Mouse (Mus musculus) inflammation-experienced regulatory T-cells, adult 6 months (primary cell): ENCODE data around the gene Pramel7. TPM values are rescaled to one million over a fixed set of nuclear protein-coding genes. Genes with fewer than 3 reads are reported as not detected.
"Not testable (repeated sequence)": the region's sequence is repeated elsewhere in the genome, so short reads cannot be mapped to it uniquely, and the experiment has no call there.

Source experiments
- ATAC-seq: one replicate; pipeline ENCODE4 v1.8.0; 2017
- polyA plus RNA-seq, 3 experiments: library from polyadenylated mRNA; unstranded; fragments of 100-300 nt; shearing (Covaris generic); gene quantifications; one replicate each; pipeline ENCODE4 v1.2.1; 2017

Gene Pramel7
- polyA plus RNA-seq, result not detected

- not testable (repeated sequence) for ATAC-seq
Observed at GRCm38 (mm10) chr2:87496993-87497392, at the start of gene Pramel7. Gene Pramel7 (minus strand): TSS chr2:87497093.

GRCm38 (mm10) chr2:87545442-87545841 is 48.5 kb upstream of the Pramel7 start, which contains the start of gene Olfr1128:
Gene Olfr1128 (minus strand): TSS chr2:87545542.
- ATAC-seq, result no peak

- no peak for ATAC-seq
Observed at GRCm38 (mm10) chr2:87534826-87535225, 37.9 kb upstream of the Pramel7 start.

GRCm38 (mm10) chr2:87531496-87531895 is 34.6 kb upstream of the Pramel7 start, which contains the start of gene Olfr153:
Gene Olfr153 (plus strand): TSS chr2:87531796.
- ATAC-seq, result no peak

GRCm38 (mm10) chr2:87525899-87526616 is 29.2 kb upstream of the Pramel7 start:
- not testable (repeated sequence) for ATAC-seq

- no peak for ATAC-seq
Observed at GRCm38 (mm10) chr2:87520651-87521050, 23.8 kb upstream of the Pramel7 start.

GRCm38 (mm10) chr2:87516581-87516980 is 19.7 kb upstream of the Pramel7 start:
- no peak for ATAC-seq

GRCm38 (mm10) chr2:87515457-87516060 is 18.7 kb upstream of the Pramel7 start:
- ATAC-seq, result no peak

GRCm38 (mm10) chr2:87515046-87515445 is 18.2 kb upstream of the Pramel7 start:
- ATAC-seq, result no peak

- no peak for ATAC-seq
Observed at GRCm38 (mm10) chr2:87506265-87506664, 9.4 kb upstream of the Pramel7 start, which contains the start of gene Pramel6. Gene Pramel6 (plus strand): TSS chr2:87506565.

- ATAC-seq, result no peak
Observed at GRCm38 (mm10) chr2:87482276-87482675, 14.6 kb downstream of the Pramel7 start.

GRCm38 (mm10) chr2:87481158-87481557 is 15.7 kb downstream of the Pramel7 start:
- no peak for ATAC-seq

- no peak for ATAC-seq
Observed at GRCm38 (mm10) chr2:87480207-87480606, 16.7 kb downstream of the Pramel7 start.

GRCm38 (mm10) chr2:87461769-87462168 is 35.1 kb downstream of the Pramel7 start:
- ATAC-seq, result peak; percentile 69

- no peak for ATAC-seq
Observed at GRCm38 (mm10) chr2:87453662-87454061, 43.2 kb downstream of the Pramel7 start, which contains the start of gene Olfr1126. Gene Olfr1126 (plus strand): TSS chr2:87453962.

Other genes starting within 250 kb of the Pramel7 start
- gene Olfr1115, start 249.1 kb downstream of the Pramel7 start, polyA plus RNA-seq, result not detected
- under 1 TPM in 1 of 3 experiments, not detected in 2; 0.04 TPM for gene Olfr1116, start 229.6 kb downstream of the Pramel7 start, polyA plus RNA-seq
- gene Olfr1118, start 189.5 kb downstream of the Pramel7 start, polyA plus RNA-seq, result not detected
- not detected for gene Olfr1120, start 142.3 kb downstream of the Pramel7 start, polyA plus RNA-seq
- not detected for gene Olfr1121, start 127.2 kb downstream of the Pramel7 start, polyA plus RNA-seq
- not detected for gene Olfr1122, start 111.2 kb downstream of the Pramel7 start, polyA plus RNA-seq
- not detected for gene Olfr1123, start 80.5 kb downstream of the Pramel7 start, polyA plus RNA-seq
- 1 to 10 TPM in 1 of 3 experiments, under 1 TPM in 1, not detected in 1; 0.88 to 2.6 TPM for gene Olfr1124, start 66.8 kb downstream of the Pramel7 start, polyA plus RNA-seq
- not detected for gene Olfr1126, start 43.1 kb downstream of the Pramel7 start, polyA plus RNA-seq
- gene Pramel6, start 9.5 kb upstream of the Pramel7 start, polyA plus RNA-seq, result not detected
- gene Olfr153, start 34.7 kb upstream of the Pramel7 start, polyA plus RNA-seq, result not detected
- gene Olfr1128, start 48.4 kb upstream of the Pramel7 start, polyA plus RNA-seq, result not detected
- not detected for gene Olfr1129, start 76.8 kb upstream of the Pramel7 start, polyA plus RNA-seq
- gene Olfr1130, start 109.1 kb upstream of the Pramel7 start, polyA plus RNA-seq, result not detected
- not detected for gene Olfr1131, start 130.0 kb upstream of the Pramel7 start, polyA plus RNA-seq
- gene Olfr1132, start 140.4 kb upstream of the Pramel7 start, polyA plus RNA-seq, result not detected
- gene Olfr1133, start 150.3 kb upstream of the Pramel7 start, polyA plus RNA-seq, result not detected
- gene Olfr1134, start 161.4 kb upstream of the Pramel7 start, polyA plus RNA-seq, result not detected
- not detected for gene Olfr1135, start 176.6 kb upstream of the Pramel7 start, polyA plus RNA-seq
- not detected for gene Olfr1136, start 196.9 kb upstream of the Pramel7 start, polyA plus RNA-seq
- gene Olfr1137, start 216.1 kb upstream of the Pramel7 start, polyA plus RNA-seq, result not detected
- not detected for gene Olfr1138, start 242.9 kb upstream of the Pramel7 start, polyA plus RNA-seq
- not detected for gene Olfr1140, start 246.7 kb upstream of the Pramel7 start, polyA plus RNA-seq